Mouse (Mus musculus) embryonic facial prominence, embryonic 14.5 days (tissue): ENCODE measurements around the gene Clec1b. TPM values are rescaled to one million over a fixed set of nuclear protein-coding genes. Genes with fewer than 3 reads are reported as not detected.
A peak's percentile ranks its signal among the peaks of the same experiment; 100 is the strongest.

ENCODE experiments used
- ATAC-seq: fragments of 200-750 bp; cut with Nextera tagmentation; 2 replicates; pipeline ENCODE4 v1.8.0; 2017; ENCODE audit warnings: low read depth, moderate number of reproducible peaks, moderate TSS enrichment
- DNase-seq: peaks from one replicate; pipeline ENCODE4 v3.0.0-alpha.2; 2015; ENCODE audit warnings: low spot score
- H3K27ac ChIP-seq: fragments of 300-500 bp; sonication (generic); replicated peaks from 2 replicates; pipeline ENCODE4 v1.5.1; 2014; ENCODE audit warnings: low read depth, mild to moderate bottlenecking, low read length, moderate library complexity
- H3K27me3 ChIP-seq: fragments of 300-500 bp; sonication (generic); replicated peaks from 2 replicates; pipeline ENCODE4 v1.6.1; 2014; ENCODE audit warnings: low read length; ENCODE audit not compliant: control insufficient read depth, insufficient read depth
- H3K36me3 ChIP-seq: fragments of 300-500 bp; sonication (generic); 2 replicates; pipeline ENCODE4 v1.6.1; 2014; ENCODE audit warnings: low read length, mixed read lengths; ENCODE audit not compliant: control insufficient read depth, insufficient read depth
- H3K4me1 ChIP-seq: fragments of 300-500 bp; sonication (generic); 2 replicates; pipeline ENCODE4 v1.6.1; 2014; ENCODE audit warnings: antibody characterized with exemption, low read length; ENCODE audit not compliant: control insufficient read depth, insufficient read depth
- H3K4me2 ChIP-seq: fragments of 300-500 bp; sonication (generic); 2 replicates; pipeline ENCODE4 v1.6.1; 2014; ENCODE audit warnings: low read depth, mild to moderate bottlenecking, low read length, moderate library complexity, mixed read lengths
- H3K4me3 ChIP-seq: fragments of 300-500 bp; sonication (generic); 2 replicates; pipeline ENCODE4 v1.5.1; 2014; ENCODE audit warnings: low read depth, mild to moderate bottlenecking, low read length
- H3K9ac ChIP-seq: fragments of 300-500 bp; sonication (generic); 2 replicates; pipeline ENCODE4 v1.6.1; 2014; ENCODE audit warnings: low read depth, mild to moderate bottlenecking, low read length, moderate library complexity, mixed read lengths
- H3K9me3 ChIP-seq: fragments of 300-500 bp; sonication (generic); 2 replicates; pipeline ENCODE4 v1.6.1; 2016; ENCODE audit warnings: low read length; ENCODE audit not compliant: control insufficient read depth
- WGBS: fragments of 180-500 bp; shearing (Covaris S2); extraction: QIAGEN DNeasy Blood & Tissue Kit; methylation state at CpG from one replicate; pipeline ENCODE4 v1.1.7; 2014; 5-methylcytosine and 5-hydroxymethylcytosine counted together
- polyA plus RNA-seq: library from polyadenylated mRNA; unstranded; fragments of >200 nt; fragmentation: Nextera tagmentation; extraction: Ambion mirVana; gene quantifications from 2 replicates; pipeline ENCODE4 v1.2.1, GENCODE M21; 2014

The Clec1b gene
- polyA plus RNA-seq, 1 experiment from 2014 or later: 1.6 TPM

DNA sequence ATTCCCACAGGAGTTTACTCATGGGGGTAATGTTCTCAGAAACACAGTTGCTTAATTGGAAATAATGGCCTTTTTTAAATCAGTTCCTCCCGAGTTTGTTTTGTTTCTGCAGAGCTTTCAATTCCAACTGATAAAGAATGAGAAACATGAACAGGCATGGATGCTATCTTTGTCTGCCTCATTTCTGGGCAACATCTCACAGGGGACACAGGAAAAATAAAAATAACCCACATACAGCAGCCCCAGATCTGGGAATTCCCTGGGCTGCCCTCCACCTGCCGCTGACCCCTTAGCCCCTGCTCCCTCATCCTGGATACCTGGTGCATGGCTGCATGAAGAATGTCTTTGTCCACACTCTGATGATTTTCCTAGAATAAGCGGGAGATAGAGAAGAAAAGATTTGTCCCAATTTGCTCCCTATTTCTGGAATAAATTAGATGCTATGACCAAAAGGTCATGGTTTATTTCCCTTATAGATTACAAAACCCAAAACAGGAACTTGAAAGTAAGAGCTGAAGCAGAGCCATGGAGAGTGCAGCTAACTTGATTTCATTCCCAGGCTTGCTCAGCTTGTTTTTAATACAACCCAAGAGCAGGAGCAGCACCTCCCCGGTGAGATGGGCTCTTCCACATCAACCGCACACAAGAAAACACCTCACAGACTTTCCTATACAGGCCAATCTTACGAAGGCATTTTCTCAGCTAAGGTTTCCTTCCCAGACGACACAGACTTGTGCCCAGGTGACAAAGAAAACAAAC is 27.5 kb upstream of the Clec1b start:
- H3K36me3 ChIP-seq: no peaks in the 10 kb centered on the region
- no peak overlapping the region for H3K9ac ChIP-seq
- WGBS: 58% methylated on average over 7 of the region's 7 CpGs
- H3K4me2 ChIP-seq: no peak overlapping the region
- H3K27ac ChIP-seq: no peak overlapping the region
- no peaks in the 10 kb centered on the region for H3K9me3 ChIP-seq
- no peak for ATAC-seq
- DNase-seq: no peak
- H3K27me3 ChIP-seq: no peaks in the 10 kb centered on the region
- H3K4me1 ChIP-seq: no peaks in the 10 kb centered on the region
- no peak overlapping the region for H3K4me3 ChIP-seq

DNA sequence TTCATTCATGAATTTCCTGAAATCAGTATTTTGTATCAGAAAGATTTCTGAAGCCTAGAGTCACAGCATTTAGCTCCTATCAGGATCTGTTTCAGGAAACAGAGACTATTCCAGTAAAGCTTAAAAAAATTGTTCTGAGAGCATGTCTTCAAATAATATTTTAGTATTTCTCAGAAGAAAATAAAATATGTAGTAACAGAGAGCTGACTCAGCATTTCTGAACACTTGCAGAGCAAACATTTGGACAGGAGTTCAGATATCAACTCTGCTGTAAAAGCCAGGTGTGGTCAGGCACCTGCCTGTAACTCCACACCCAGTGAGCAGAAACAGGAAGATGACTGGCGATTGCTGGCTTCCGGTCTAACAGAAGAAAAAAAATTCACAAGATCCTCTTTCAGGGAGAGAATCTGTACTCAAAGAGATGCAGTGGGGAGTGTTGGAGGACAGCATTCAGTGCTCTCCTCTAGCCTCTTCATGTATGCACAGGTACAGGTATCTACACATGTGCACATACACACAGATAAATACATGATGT is 22.1 kb upstream of the Clec1b start:
- ATAC-seq: no peak
- H3K9ac ChIP-seq: no peak overlapping the region

DNA sequence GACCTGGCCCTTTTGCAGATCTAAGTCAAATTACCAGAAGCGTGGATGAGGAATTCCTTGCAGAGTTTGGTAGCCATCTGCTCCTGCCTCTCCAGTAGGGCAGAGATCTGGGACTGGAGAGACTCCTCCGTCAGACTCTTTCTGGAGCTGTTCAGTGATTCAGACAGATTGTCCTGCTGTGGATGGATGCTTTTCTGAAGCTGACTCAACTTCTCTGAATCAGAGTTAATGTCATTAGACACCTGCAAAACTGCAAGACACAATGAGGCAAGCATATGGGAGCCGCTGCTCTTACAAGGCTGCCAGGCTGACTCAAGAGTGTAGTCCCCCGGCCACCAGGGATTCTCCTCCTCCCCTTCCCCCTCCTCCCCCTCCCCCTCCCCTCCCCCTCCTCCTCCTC is 16.6 kb upstream of the Clec1b start:
- Histone ChIP-seq H3K4me3 (no peak overlapping the region), H3K4me1 (no peaks in the 10 kb centered on the region), H3K27ac (no peak overlapping the region), H3K4me2 (no peak overlapping the region), H3K36me3 (no peaks in the 10 kb centered on the region), H3K9ac (no peak overlapping the region), H3K27me3 (no peaks in the 10 kb centered on the region), H3K9me3 (no peaks in the 10 kb centered on the region)
- WGBS: 62% methylated on average over 4 of the region's 4 CpGs
- no peak for DNase-seq
- no peak for ATAC-seq

More for the DNA sequence above, 22.1 kb upstream of the Clec1b start:
- no peak overlapping the region for H3K4me2 ChIP-seq
- H3K27ac ChIP-seq: no peak overlapping the region
- no peaks in the 10 kb centered on the region for H3K27me3 ChIP-seq
- WGBS: 77% methylated on average over 2 of the region's 2 CpGs
- H3K9me3 ChIP-seq: no peaks in the 10 kb centered on the region
- H3K36me3 ChIP-seq: no peaks in the 10 kb centered on the region
- H3K4me1 ChIP-seq: no peaks in the 10 kb centered on the region
- no peak for DNase-seq
- H3K4me3 ChIP-seq: no peak overlapping the region

DNA sequence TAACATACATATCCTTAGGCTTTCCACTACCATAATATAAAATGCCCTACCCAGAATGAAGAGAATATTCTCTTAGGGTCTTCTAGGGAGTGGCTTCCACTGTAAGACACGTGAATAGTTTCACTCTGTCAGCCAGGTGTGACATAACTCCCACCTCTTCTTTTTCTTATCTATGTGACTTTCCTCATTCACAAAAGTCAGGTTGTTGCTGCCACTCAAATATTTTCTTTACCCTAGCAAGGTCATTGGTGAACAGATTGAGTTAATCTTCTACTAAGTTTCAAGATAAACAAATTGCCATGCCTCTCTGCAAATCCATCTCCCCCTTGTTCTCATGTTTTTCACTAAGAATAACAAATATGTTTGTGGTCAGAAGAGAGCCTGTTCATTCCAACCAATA is 15.4 kb upstream of the Clec1b start:
- Histone ChIP-seq H3K36me3 (no peaks in the 10 kb centered on the region), H3K4me2 (no peak overlapping the region), H3K27ac (no peak overlapping the region), H3K4me3 (no peak overlapping the region), H3K27me3 (no peaks in the 10 kb centered on the region), H3K4me1 (no peaks in the 10 kb centered on the region), H3K9ac (no peak overlapping the region), H3K9me3 (no peaks in the 10 kb centered on the region)
- no peak for ATAC-seq
- DNase-seq: no peak
- 86% methylated on average over 1 of the region's 1 CpGs for WGBS

DNA sequence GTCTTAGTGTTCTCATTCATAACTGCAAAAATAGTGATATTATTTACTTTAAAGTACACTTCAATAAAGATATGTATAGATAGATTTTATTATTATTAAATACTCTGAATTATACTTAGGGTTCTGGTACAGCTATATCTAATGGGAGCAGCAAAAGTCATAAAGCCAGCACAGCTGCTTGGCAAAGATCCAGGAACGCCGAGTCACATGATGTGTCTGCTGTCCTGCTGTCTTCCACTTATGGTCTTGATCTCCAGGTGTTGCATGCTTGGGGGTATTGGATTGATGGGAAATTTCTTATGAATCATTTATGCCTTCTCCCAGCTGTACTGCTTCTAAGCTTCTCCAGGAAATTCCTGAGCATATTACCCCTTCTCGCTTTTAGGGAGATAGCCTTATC is 13.6 kb upstream of the Clec1b start:
- no peak for ATAC-seq
- Histone ChIP-seq H3K36me3 (no peaks in the 10 kb centered on the region), H3K4me1 (no peaks in the 10 kb centered on the region), H3K4me3 (no peak overlapping the region), H3K9me3 (no peaks in the 10 kb centered on the region), H3K27ac (no peak overlapping the region), H3K9ac (no peak overlapping the region), H3K4me2 (no peak overlapping the region), H3K27me3 (no peaks in the 10 kb centered on the region)
- 70% methylated on average over 3 of the region's 3 CpGs for WGBS
- peak; percentile 23 for DNase-seq

DNA sequence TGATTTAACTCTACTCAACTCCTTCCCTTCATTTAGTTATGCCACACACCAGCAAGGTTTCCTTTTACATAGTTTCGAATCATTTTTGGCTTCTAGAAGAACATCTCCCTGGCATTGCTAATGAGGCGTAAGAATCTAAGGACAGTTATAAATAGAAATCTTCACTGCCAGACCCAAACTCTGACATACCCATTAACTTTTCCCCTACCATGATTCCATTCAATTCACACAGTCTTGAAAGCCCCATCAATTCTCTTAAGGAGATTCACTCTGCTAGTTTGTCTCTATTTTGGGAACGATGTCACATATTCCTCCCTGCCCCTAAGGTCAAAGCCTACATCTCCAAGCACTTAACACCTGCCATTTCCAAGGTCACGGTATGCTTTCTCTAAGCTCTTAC is 12.1 kb upstream of the Clec1b start:
- no peaks in the 10 kb centered on the region for H3K4me1 ChIP-seq
- no peak overlapping the region for H3K4me3 ChIP-seq
- ATAC-seq (no peak), DNase-seq (no peak)
- no peaks in the 10 kb centered on the region for H3K9me3 ChIP-seq
- no peaks in the 10 kb centered on the region for H3K27me3 ChIP-seq
- no peak overlapping the region for H3K9ac ChIP-seq
- no peak overlapping the region for H3K4me2 ChIP-seq
- no peak overlapping the region for H3K27ac ChIP-seq
- 76% methylated on average over 4 of the region's 4 CpGs for WGBS
- H3K36me3 ChIP-seq: no peaks in the 10 kb centered on the region

DNA sequence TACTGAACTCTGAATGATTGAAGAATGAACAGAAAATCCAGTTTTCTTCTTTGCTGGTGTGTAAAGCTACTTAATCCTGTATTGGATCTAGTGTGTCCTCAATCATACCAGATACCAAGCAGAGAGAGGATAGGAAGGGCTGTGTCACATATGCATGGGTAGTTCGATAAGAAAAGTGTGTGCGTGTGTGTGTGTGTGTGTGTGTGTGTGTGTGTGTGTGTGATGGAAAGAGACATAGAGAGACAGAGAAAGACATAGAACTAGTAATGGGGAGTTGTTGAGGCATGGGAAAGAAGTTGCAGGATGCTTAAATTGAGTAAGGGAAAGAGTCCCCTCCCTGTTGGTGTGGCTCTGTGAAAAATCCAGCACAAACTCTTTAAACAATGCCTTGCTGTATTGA is 11.3 kb upstream of the Clec1b start, which contains the start of gene Clec12b:
Gene Clec12b (minus strand): TSS at position 101 of the 400 bp plus-strand sequence.
- no peaks in the 10 kb centered on the region for H3K36me3 ChIP-seq
- no peaks in the 10 kb centered on the region for H3K4me1 ChIP-seq
- no peak within 1 kb of the TSS for H3K27ac ChIP-seq
- no peak within 1 kb of the TSS for H3K4me2 ChIP-seq
- no peak within 1 kb of the TSS for H3K9ac ChIP-seq
- H3K4me3 ChIP-seq: no peak within 1 kb of the TSS
- H3K27me3 ChIP-seq: no peaks in the 10 kb centered on the region
- no peak for DNase-seq
- ATAC-seq: no peak
- no peaks in the 10 kb centered on the region for H3K9me3 ChIP-seq
- 87% methylated on average over 2 of the region's 2 CpGs for WGBS

DNA sequence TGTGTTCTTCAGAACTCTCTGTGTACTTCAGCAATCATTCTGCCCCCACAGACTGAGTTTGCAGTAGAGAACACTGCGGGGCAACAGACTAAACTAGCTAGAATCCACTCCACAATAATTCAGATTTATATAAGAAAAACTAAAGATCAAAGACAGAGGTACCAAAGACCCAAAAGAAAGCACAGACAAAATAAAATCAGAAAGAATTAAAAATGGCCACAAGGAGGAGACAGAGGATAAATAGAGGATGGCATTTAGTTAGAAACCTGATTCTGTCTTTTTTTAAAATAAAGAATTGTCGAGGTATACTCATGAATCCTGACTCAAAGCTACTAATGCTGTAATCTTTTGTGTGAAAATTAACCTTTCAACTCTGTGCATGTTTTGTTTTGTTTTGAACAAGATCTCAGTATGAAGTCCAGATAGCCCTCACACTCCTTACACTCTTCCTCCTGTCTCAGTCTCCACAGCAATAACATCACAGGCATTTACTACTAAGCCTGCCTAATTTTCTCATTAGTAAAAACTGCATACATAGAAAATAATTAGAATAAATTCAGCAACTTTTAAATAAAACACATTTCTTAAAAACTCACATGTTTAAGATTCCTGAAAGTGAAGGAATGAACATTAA is 3.9 kb upstream of the Clec1b start:
- no peaks in the 10 kb centered on the region for H3K4me1 ChIP-seq
- H3K36me3 ChIP-seq: no peaks in the 10 kb centered on the region
- no peak overlapping the region for H3K27ac ChIP-seq
- no peak for ATAC-seq
- no peak overlapping the region for H3K4me2 ChIP-seq
- no peak overlapping the region for H3K9ac ChIP-seq
- WGBS: 23% methylated on average over 2 of the region's 2 CpGs
- H3K27me3 ChIP-seq: no peaks in the 10 kb centered on the region
- H3K9me3 ChIP-seq: no peaks in the 10 kb centered on the region
- DNase-seq: peak; percentile 9
- no peak overlapping the region for H3K4me3 ChIP-seq
